Mouse (Mus musculus) heart, embryonic 15.5 days (tissue): ENCODE measurements around the gene Dkk3. TPM values are rescaled to one million over a fixed set of nuclear protein-coding genes. Genes with fewer than 3 reads are reported as not detected.

ENCODE experiments used
- ATAC-seq: fragments of 200-750 bp; cut with Nextera tagmentation; replicated peaks from 2 replicates; pipeline ENCODE4 v1.8.0; 2017; ENCODE audit warnings: low read depth, moderate TSS enrichment; ENCODE audit not compliant: insufficient number of reproducible peaks, insufficient read depth, low FRiP score
- H3K27ac ChIP-seq: fragments of 300-500 bp; sonication (generic); 2 replicates; pipeline ENCODE4 v1.5.1; 2015; ENCODE audit warnings: mild to moderate bottlenecking, inconsistent platforms
- H3K27me3 ChIP-seq: fragments of 300-500 bp; sonication (generic); 2 replicates; pipeline ENCODE4 v1.6.1; 2015; ENCODE audit warnings: inconsistent platforms
- H3K36me3 ChIP-seq: fragments of 300-500 bp; sonication (generic); 2 replicates; pipeline ENCODE4 v1.6.1; 2015; ENCODE audit warnings: mild to moderate bottlenecking, inconsistent platforms
- H3K4me1 ChIP-seq: fragments of 300-500 bp; sonication (generic); replicated peaks from 2 replicates; pipeline ENCODE4 v1.6.1; 2015; ENCODE audit warnings: inconsistent platforms
- H3K4me2 ChIP-seq: fragments of 300-500 bp; sonication (generic); 2 replicates; pipeline ENCODE4 v1.6.1; 2015; ENCODE audit warnings: inconsistent platforms, mild to moderate bottlenecking, moderate library complexity
- H3K4me3 ChIP-seq: fragments of 300-500 bp; sonication (generic); 2 replicates; pipeline ENCODE4 v1.5.1; 2015; ENCODE audit warnings: mild to moderate bottlenecking, inconsistent platforms
- H3K9ac ChIP-seq: fragments of 300-500 bp; sonication (generic); 2 replicates; pipeline ENCODE4 v1.6.1; 2015; ENCODE audit warnings: mild to moderate bottlenecking, inconsistent platforms
- H3K9me3 ChIP-seq: fragments of 300-500 bp; sonication (generic); replicated peaks from 2 replicates; pipeline ENCODE4 v1.6.1; 2016; ENCODE audit warnings: inconsistent platforms
- WGBS: fragments of 180-500 bp; shearing (Covaris S2); methylation state at CpG from one replicate; pipeline ENCODE4 v1.1.7; 2015; ENCODE audit warnings: mixed read lengths; 5-methylcytosine and 5-hydroxymethylcytosine counted together
- polyA plus RNA-seq: library from polyadenylated mRNA; unstranded; fragments of >200 nt; fragmentation: Nextera tagmentation; extraction: Ambion mirVana; gene quantifications from 2 replicates; pipeline ENCODE4 v1.2.1, GENCODE M21; 2015

The Dkk3 gene
- polyA plus RNA-seq, 1 experiment from 2014 or later, result 75.1 TPM

DNA sequence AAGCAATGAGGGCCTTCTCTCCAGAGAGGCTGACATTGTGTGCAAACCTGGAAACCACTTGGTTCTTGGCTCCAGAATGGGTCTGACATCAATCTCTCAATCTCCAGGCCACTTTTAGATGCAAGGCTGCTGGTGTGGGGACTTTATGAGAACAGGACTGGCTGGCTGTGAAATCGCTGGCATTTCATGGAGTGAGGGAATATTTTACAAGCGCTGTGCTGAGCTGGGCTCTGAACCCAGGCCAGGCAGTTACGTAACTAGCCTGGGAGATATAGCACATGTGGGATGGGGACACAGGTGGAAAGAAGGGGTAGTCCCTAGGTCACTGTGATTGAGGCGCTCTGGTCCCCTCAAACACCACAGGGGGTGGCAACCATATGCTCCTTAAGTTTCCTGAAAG, 33.4 kb upstream of the Dkk3 start:
- H3K36me3 ChIP-seq, result no peaks in the 10 kb centered on the region
- peaks cover 26% of the 10 kb centered on the region for H3K4me1 ChIP-seq
- H3K9me3 ChIP-seq, result no peaks in the 10 kb centered on the region
- 68% methylated on average over 4 of the region's 4 CpGs for WGBS
- H3K27me3 ChIP-seq, result no peaks in the 10 kb centered on the region
- ATAC-seq, result peak; percentile 9; the same call in 1 of the 2 replicates
- H3K4me2 ChIP-seq, result no peak overlapping the region
- no peak overlapping the region for H3K9ac ChIP-seq
- no peak overlapping the region for H3K4me3 ChIP-seq
- H3K27ac ChIP-seq, result peak overlapping the region; percentile 46

DNA sequence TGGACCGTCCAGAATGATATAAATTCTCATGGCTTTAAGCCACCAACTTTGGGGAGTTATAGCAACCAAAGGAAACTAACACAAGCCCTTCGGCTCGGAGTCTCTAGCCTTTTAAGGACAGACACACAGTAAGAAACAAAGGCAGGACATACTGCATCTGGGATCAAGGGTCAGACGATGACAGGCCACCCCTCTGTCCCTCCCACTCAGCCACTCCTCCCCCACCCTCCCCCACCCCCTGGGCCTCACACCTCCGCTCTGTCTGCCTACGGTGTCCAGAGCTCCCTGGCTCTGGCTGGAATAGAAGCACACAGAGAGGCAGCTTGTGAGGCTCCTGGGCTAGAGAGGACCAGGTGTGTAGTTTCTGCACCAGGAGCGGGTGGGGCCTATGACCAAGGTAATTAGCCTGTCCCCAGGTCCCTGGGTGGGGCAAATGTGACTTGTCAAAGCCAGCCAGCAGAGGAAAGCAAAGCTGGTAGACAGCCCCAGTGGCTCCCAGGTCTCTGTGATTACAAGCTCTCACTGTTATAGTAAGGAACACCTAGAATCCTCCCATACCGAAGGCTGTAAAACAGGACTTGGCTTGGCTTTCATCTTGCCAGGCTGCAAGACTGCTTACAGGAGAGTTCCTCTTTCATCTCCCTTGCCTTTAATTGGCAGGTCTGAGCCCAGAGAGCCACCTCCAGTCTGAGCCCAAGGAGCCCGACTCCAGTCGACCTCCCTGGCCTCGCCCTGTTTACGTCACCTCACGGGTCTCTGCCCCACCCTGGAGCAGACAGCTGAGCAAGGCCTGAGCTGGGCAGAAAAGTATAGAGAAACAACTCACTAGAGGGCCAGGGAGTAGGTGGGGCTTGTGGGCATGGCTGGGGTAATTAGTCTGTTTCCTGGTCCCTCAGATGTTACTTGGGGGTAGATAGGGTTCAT, 28.9 kb upstream of the Dkk3 start:
- H3K27me3 ChIP-seq, result no peaks in the 10 kb centered on the region
- no peak; the same call in 1 of the 2 replicates for ATAC-seq
- peaks cover 21% of the 10 kb centered on the region for H3K4me1 ChIP-seq
- no peak overlapping the region for H3K4me3 ChIP-seq
- 47% methylated on average over 13 of the region's 13 CpGs for WGBS
- no peak overlapping the region for H3K4me2 ChIP-seq
- no peak overlapping the region for H3K27ac ChIP-seq
- no peaks in the 10 kb centered on the region for H3K36me3 ChIP-seq
- H3K9me3 ChIP-seq, result no peaks in the 10 kb centered on the region
- H3K9ac ChIP-seq, result no peak overlapping the region

DNA sequence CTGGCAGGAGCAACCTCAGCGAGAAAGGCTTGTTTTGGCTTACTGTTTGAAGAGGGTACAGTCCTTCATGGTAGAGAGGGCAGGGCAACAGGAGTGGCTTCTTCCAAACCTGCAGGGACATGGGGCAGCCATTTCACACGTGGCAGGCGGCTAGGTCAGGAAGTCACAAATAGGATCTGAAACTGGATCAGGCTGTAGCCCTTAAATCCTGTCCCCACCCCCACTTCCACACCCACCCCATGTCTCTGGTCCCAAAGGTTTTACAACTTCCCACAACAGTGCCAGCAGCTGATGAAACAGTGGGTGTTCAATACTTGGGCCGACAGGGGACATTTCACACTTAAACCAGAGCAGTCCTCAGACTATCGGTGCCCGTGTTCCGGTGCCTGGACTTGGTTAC, 28.0 kb upstream of the Dkk3 start:
- H3K36me3 ChIP-seq, result no peaks in the 10 kb centered on the region
- no peaks in the 10 kb centered on the region for H3K27me3 ChIP-seq
- no peak overlapping the region for H3K27ac ChIP-seq
- no peak overlapping the region for H3K9ac ChIP-seq
- H3K9me3 ChIP-seq, result no peaks in the 10 kb centered on the region
- peaks cover 12% of the 10 kb centered on the region for H3K4me1 ChIP-seq
- whole genome bisulfite sequencing, result 82% methylated on average over 7 of the region's 7 CpGs
- no peak overlapping the region for H3K4me2 ChIP-seq
- no peak overlapping the region for H3K4me3 ChIP-seq
- ATAC-seq, result no peak

DNA sequence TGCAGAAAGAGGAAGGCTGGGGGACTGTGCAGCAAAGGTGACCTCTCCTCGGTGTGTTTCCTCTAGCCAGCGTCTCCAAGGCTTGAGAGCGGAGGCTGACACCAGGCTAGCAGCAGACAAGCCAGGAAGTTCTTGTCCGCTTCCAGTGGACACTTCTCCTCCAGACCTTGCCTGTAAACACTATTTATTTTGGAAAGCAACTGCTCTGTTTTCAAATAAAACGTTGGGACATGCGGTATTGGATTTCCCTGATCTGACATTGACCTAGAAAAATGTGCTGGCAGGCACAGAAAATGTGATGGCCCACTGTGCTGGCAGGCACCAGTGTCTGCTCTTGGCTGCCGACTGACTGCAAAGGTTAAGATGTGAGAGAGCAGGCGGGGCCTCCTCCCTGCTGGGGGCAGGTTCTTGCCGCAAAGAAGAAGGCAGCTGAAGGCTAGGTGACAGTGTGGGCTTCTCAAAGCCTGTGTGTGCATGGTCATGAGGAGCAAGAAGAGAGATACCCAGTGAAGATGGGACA, 26.4 kb upstream of the Dkk3 start:
- Histone ChIP-seq H3K4me2 (no peak overlapping the region), H3K27me3 (no peaks in the 10 kb centered on the region), H3K36me3 (no peaks in the 10 kb centered on the region), H3K4me1 (peaks cover 14% of the 10 kb centered on the region), H3K9ac (no peak overlapping the region), H3K27ac (no peak overlapping the region), H3K9me3 (no peaks in the 10 kb centered on the region), H3K4me3 (no peak overlapping the region)
- ATAC-seq, result no peak
- 61% methylated on average over 9 of the region's 9 CpGs for WGBS

DNA sequence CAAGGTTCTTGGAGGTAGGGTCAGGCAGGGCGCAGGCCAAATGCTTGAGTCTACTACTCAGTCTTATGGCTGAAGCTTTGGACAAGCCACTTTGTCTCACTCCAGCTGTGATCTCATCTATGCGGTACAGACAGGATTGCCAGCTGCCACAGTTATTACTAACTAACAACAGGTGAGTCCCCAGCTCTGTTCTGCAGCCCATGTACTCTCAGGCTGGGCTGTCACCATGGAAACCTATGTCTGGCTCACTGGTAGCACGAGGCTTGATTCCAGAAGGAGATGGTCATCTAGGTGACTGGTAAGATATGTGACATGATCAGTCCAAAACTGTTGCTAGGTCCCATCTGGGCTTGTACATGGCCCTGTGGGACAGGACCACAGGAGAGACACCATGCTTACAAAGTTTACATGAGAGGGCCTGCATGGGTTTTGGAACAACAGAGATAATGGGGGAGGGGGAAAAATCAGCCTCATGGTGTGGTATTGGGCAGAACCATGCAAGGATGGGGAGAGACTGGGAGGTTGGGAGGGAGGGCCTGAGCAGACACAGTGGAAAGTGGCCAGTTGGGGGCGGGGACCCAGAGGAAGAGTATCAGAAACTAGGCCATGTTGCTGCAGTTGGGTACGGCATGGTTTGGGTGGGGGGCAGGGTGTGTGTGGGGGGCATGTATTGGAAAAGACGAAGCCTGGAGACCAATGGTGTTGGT, 25.8 kb upstream of the Dkk3 start:
- no peaks in the 10 kb centered on the region for H3K36me3 ChIP-seq
- H3K27me3 ChIP-seq, result no peaks in the 10 kb centered on the region
- no peak overlapping the region for H3K27ac ChIP-seq
- 83% methylated on average over 6 of the region's 6 CpGs for WGBS
- no peak overlapping the region for H3K9ac ChIP-seq
- H3K4me3 ChIP-seq, result no peak overlapping the region
- peaks cover 17% of the 10 kb centered on the region for H3K4me1 ChIP-seq
- no peak for ATAC-seq
- no peak overlapping the region for H3K4me2 ChIP-seq
- no peaks in the 10 kb centered on the region for H3K9me3 ChIP-seq

DNA sequence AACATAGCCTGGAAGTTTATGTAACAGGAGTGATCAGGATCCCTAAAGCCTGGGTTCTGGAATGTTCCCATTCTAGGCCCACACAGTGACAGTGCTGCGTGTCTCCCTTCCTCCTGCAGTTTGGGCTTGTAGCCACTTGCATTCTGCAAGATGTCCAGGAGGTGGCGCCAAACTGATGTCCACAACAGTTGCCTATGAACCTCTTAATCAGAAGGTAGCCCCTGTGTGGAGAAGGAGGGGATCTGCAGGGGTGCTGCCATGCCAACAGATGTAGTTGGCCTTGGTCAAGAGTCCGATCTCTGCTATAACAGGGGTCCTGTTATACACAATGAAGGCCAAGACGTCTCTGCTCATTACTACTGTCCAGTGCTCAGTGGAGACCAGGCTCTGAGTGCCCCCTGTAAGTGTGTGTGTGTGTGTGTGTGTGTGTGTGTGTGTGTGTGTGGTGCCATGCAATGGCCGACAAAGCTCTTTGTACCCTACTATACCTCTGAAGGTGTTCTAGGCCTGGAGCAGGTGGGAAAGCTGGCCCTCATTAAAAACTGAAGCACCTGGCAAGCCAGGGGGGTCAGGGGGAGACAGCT, 24.5 kb upstream of the Dkk3 start:
- H3K4me1 ChIP-seq, result peaks cover 16% of the 10 kb centered on the region
- H3K36me3 ChIP-seq, result no peaks in the 10 kb centered on the region
- ATAC-seq, result no peak
- H3K27me3 ChIP-seq, result no peaks in the 10 kb centered on the region
- H3K4me3 ChIP-seq, result no peak overlapping the region
- no peak overlapping the region for H3K4me2 ChIP-seq
- H3K27ac ChIP-seq, result no peak overlapping the region
- H3K9ac ChIP-seq, result no peak overlapping the region
- WGBS, result 34% methylated on average over 5 of the region's 5 CpGs
- no peaks in the 10 kb centered on the region for H3K9me3 ChIP-seq

DNA sequence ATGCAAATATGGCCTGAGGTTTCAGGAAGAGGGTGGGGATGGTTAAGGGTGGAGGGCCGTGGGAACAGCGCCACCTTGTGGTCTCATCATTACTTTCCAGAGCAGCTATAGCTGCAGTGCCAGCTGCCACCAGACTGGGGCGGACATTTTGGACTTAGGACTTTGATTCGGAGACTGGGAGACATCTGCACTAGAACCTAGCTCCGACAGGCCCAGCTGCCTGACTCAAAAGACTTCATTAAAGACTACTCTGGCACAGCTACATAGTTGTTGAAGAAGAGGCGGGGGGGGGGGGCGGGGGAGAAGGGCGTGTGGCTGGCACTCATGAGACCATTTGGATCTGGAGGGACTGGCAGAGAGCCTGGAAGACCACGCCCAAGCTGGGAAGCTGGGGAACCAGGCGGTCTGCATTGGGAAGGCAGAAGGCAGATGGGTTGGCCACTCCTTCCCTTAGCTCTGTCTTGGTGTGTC, 21.4 kb upstream of the Dkk3 start:
- Histone ChIP-seq H3K4me1 (peaks cover 7% of the 10 kb centered on the region), H3K27ac (0 out of 2 replicates have a peak overlapping the region, but pooled peaks have one; percentile 29), H3K9me3 (no peaks in the 10 kb centered on the region), H3K9ac (peak overlapping the region; percentile 29; the same call in 1 of the 2 replicates), H3K27me3 (no peaks in the 10 kb centered on the region), H3K36me3 (no peaks in the 10 kb centered on the region), H3K4me2 (peak overlapping the region; percentile 51), H3K4me3 (0 out of 2 replicates have a peak overlapping the region, but pooled peaks have one; percentile 16)
- WGBS, result 5% methylated on average over 10 of the region's 10 CpGs
- peak; percentile 77 for ATAC-seq

DNA sequence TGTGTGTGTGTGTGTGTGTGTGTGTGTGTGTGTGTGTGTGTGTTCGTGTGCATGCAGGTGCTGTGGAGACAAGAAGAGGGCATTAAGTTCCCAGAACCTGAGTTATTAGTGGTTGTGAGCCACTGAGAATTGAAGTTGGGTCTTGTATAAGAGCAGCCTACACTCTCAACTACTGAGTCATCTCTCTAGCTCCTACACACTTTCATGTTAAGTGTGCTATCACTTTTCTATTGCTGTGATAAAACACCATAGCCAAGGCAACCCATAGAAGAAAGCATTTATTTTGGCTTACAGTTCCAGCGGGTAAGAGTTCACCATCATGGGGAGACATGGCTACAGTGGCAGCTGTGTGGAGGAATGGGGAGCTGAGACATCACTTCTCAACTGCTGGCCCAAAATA, 17.8 kb upstream of the Dkk3 start:
- no peak for ATAC-seq
- Histone ChIP-seq H3K4me1 (peaks cover 7% of the 10 kb centered on the region), H3K9me3 (no peaks in the 10 kb centered on the region), H3K4me2 (no peak overlapping the region), H3K27me3 (no peaks in the 10 kb centered on the region), H3K36me3 (no peaks in the 10 kb centered on the region), H3K9ac (no peak overlapping the region), H3K4me3 (no peak overlapping the region), H3K27ac (no peak overlapping the region)
- WGBS, result 64% methylated on average over 2 of the region's 2 CpGs

DNA sequence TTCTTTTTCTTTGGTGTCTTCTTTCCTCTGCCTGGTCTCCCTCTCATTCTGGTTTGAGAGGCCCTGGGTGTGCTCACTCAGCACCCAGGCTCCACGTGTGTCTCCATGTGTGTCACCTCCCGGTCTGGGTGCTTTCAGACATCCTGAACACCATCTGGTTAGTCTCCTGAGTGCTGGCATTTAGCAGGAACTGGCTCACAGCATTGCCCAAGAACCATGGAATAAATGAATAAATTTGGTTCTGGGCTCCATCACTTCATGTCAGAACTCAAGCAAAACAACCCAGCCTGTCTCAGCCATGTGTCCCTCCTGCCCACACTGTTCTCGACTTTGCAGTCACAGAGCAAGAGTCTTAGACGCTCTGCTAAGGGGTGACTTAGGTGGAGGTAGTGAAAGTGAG, 13.8 kb upstream of the Dkk3 start:
- Histone ChIP-seq H3K4me3 (no peak overlapping the region), H3K9me3 (no peaks in the 10 kb centered on the region), H3K4me2 (no peak overlapping the region), H3K36me3 (no peaks in the 10 kb centered on the region), H3K4me1 (peaks cover 7% of the 10 kb centered on the region; the same call in 1 of the 2 replicates), H3K27ac (no peak overlapping the region), H3K27me3 (no peaks in the 10 kb centered on the region), H3K9ac (no peak overlapping the region)
- 54% methylated on average over 4 of the region's 4 CpGs for WGBS
- ATAC-seq, result no peak

DNA sequence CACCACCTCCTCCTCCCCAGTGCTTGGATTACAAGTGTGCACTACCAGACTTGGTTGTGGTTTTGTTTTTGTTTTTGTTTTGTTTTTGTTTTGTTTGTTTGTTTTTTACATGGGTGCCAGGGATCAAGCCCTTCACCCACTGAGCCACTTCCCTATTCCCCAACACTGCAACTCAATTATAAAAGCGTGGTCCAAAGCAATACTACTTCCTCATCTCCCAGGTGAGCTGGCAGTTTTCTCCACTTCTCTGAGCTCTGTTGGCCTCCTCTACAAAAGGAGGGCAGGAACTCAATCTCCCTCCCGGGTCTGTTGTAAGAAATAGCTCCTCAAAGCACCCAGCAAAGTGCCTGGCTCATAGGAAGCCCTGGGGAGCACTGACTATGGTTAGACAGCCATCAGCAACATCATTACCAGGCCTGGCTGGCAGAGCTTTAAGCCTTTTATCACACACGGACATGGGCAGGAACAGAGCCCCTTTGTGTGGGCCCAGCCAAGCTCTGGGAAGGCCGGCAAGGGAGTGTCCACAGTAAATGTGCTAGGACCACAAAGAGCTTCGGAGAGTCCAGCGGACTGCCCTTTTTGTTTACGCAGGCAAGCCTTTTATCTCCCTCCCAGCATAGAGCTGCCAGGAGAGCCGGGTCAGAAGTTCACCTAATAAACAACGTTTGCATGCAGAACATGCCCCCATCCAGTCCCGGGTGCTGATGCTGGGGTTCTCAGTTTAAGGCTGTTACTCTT, 11.3 kb upstream of the Dkk3 start:
- WGBS, result 27% methylated on average over 10 of the region's 10 CpGs
- H3K9me3 ChIP-seq, result no peaks in the 10 kb centered on the region
- H3K9ac ChIP-seq, result no peak overlapping the region
- H3K4me1 ChIP-seq, result peaks cover 7% of the 10 kb centered on the region; the same call in 1 of the 2 replicates
- no peaks in the 10 kb centered on the region for H3K36me3 ChIP-seq
- H3K4me2 ChIP-seq, result no peak overlapping the region
- ATAC-seq, result no peak
- 0 out of 2 replicates have a peak overlapping the region, but pooled peaks have one; percentile 7 for H3K27ac ChIP-seq
- no peaks in the 10 kb centered on the region for H3K27me3 ChIP-seq
- H3K4me3 ChIP-seq, result no peak overlapping the region
